Comparison of ENCODE assay signal across 19 mouse cellular contexts in the genomic region with DNA sequence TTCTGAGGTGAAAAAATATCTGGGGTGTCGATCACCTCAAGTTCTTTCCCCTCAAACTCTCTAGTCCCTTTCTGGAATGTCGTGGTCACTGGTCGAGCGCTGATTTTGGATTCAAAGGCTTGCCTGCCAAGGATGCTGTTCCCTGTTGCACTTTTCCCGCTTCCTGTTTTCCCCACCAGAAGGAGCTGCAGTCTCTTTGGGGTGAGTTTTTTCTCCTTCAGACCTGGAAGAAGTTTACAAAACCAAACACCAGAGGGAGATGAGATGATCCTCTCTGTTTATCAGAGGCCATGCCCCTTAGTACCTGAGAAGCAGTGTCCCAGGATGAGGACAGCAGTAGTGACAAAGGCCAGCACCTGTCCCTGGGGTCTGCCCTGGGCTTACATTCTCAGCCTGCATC. TPM values are rescaled to one million over a fixed set of nuclear protein-coding genes. Genes with fewer than 3 reads are reported as not detected.
DNase-seq lines count a peak whose midpoint lies in the region; ATAC-seq and TF ChIP-seq lines count a peak whose summit lies in the region.
"Had no signal": no experiment of that assay in that cellular context is flagged by ENCODE, and none has a peak within 500 bp of the region (broad histone marks: within the 10 kb centered on the region; RNA-seq: fewer than 3 reads in every experiment).

No protein-coding gene starts in this region.

- WGBS in heart, embryonic 12.5 days = 57% methylated on average over 5 of the region's 5 CpGs
- WGBS in heart, embryonic 10.5 days = 64% methylated on average over 5 of the region's 5 CpGs
- WGBS in kidney, embryonic 15.5 days = 71% methylated on average over 5 of the region's 5 CpGs
- WGBS in thymus, adult 2 months = 87% methylated on average over 5 of the region's 5 CpGs

- no peak overlapping the region for H3K9ac ChIP-seq in heart, embryonic 12.5 days
- no peak overlapping the region for H3K9ac ChIP-seq in kidney, embryonic 15.5 days
- H3K9ac ChIP-seq: midbrain, embryonic 12.5 days had no signal

- H3K4me1 ChIP-seq in heart, embryonic 12.5 days (replicated peaks) = peaks cover 3% of the 10 kb centered on the region; the same call in 1 of the 2 replicates
- peaks cover 4% of the 10 kb centered on the region; the same call in 1 of the 2 replicates for H3K4me1 ChIP-seq in heart, embryonic 10.5 days
- no peaks in the 10 kb centered on the region for H3K4me1 ChIP-seq in kidney, embryonic 15.5 days
- H3K4me1 ChIP-seq in thymus, adult 2 months (replicated peaks; ENCODE audit: control insufficient read depth, insufficient read depth, low read length) = peaks cover 44% of the 10 kb centered on the region
- H3K4me1 ChIP-seq: midbrain, embryonic 12.5 days had no signal

- peak overlapping the region; percentile 74 for H3K27ac ChIP-seq in heart, embryonic 12.5 days (ENCODE audit: poor library complexity, severe bottlenecking)
- H3K27ac ChIP-seq in heart, embryonic 10.5 days = no peak overlapping the region
- H3K27ac ChIP-seq in kidney, embryonic 15.5 days = peak overlapping the region; percentile 61; the same call in 1 of the 2 replicates
- H3K27ac ChIP-seq in thymus, adult 2 months (ENCODE audit: control insufficient read depth, insufficient read depth, low read length) = peak overlapping the region; percentile 24; the same call in 1 of the 2 replicates
- H3K27ac ChIP-seq: midbrain, embryonic 12.5 days had no signal

- H3K27me3 ChIP-seq in heart, embryonic 12.5 days (replicated peaks) = no peaks in the 10 kb centered on the region
- no peaks in the 10 kb centered on the region for H3K27me3 ChIP-seq in heart, embryonic 10.5 days (ENCODE audit: insufficient read depth, poor library complexity, severe bottlenecking)
- no peaks in the 10 kb centered on the region for H3K27me3 ChIP-seq in kidney, embryonic 15.5 days
- no peaks in the 10 kb centered on the region for H3K27me3 ChIP-seq in thymus, adult 2 months (ENCODE audit: control insufficient read depth, insufficient read depth, low read length)
- H3K27me3 ChIP-seq: midbrain, embryonic 12.5 days had no signal

- no peak for TF ChIP-seq CTCF in thymus, adult 2 months (IDR thresholded peaks at IDR 0.05; ENCODE audit: borderline replicate concordance, control insufficient read depth, extremely low read depth, insufficient read depth, low read length, poor library complexity)

- no peak overlapping the region for H3K4me3 ChIP-seq in heart, embryonic 12.5 days
- no peak overlapping the region for H3K4me3 ChIP-seq in heart, embryonic 10.5 days
- no peak overlapping the region for H3K4me3 ChIP-seq in kidney, embryonic 15.5 days (replicated peaks)
- no peak overlapping the region for H3K4me3 ChIP-seq in thymus, adult 2 months (ENCODE audit: control insufficient read depth, insufficient read depth, low read length)
- H3K4me3 ChIP-seq: midbrain, embryonic 12.5 days had no signal

- no peaks in the 10 kb centered on the region for H3K9me3 ChIP-seq in heart, embryonic 12.5 days (replicated peaks)
- H3K9me3 ChIP-seq in heart, embryonic 10.5 days = no peaks in the 10 kb centered on the region
- H3K9me3 ChIP-seq in kidney, embryonic 15.5 days (replicated peaks) = no peaks in the 10 kb centered on the region
- H3K9me3 ChIP-seq: midbrain, embryonic 12.5 days had no signal

- no peak for ATAC-seq in heart, embryonic 12.5 days (ENCODE audit: insufficient number of reproducible peaks, low FRiP score)
- no peak for ATAC-seq in kidney, embryonic 15.5 days (replicated peaks; ENCODE audit: low FRiP score)

- no peak for DNase-seq in heart, embryonic 10.5 days (ENCODE audit: low spot score)
- no peak for DNase-seq in kidney, postnatal 36 days
- no peak for DNase-seq in thymus, adult 2 months
- no peak for DNase-seq in thymus, postnatal 36 days
- no peak for DNase-seq in left cerebral cortex, adult 9 months (ENCODE audit: low spot score in 2 of 2)
- DNase-seq: adrenal gland, adult 2 months; cerebellum, adult 2 months; thymus, postnatal 4 days had no signal

- no peak for TF ChIP-seq POLR2A in thymus, adult 2 months (IDR thresholded peaks at IDR 0.05; ENCODE audit: control insufficient read depth, extremely low read depth, insufficient read depth, low read length, poor library complexity)

- H3K36me3 ChIP-seq in heart, embryonic 12.5 days = peaks cover 8% of the 10 kb centered on the region; the same call in 1 of the 2 replicates
- H3K36me3 ChIP-seq in heart, embryonic 10.5 days = no peaks in the 10 kb centered on the region
- no peaks in the 10 kb centered on the region; the same call in 1 of the 2 replicates for H3K36me3 ChIP-seq in kidney, embryonic 15.5 days
- H3K36me3 ChIP-seq in thymus, adult 2 months (ENCODE audit: control insufficient read depth, insufficient read depth, low read length) = peaks cover 44% of the 10 kb centered on the region
- H3K36me3 ChIP-seq: midbrain, embryonic 12.5 days had no signal

- H3K4me2 ChIP-seq in heart, embryonic 12.5 days = no peak overlapping the region
- H3K4me2 ChIP-seq in kidney, embryonic 15.5 days = no peak overlapping the region
- H3K4me2 ChIP-seq: liver, embryonic 11.5 days; midbrain, embryonic 12.5 days had no signal

RNA-seq across cellular contexts. Expression of a gene that starts 5.4 kb away (rescaled TPM):
- 28.7 and 28.8 TPM in 2 replicates for polyA plus RNA-seq in heart, embryonic 12.5 days (2016; fragmentation: Nextera tagmentation; extraction: Ambion mirVana)
- 21.3 and 26.0 TPM in 2 replicates for polyA plus RNA-seq in heart, embryonic 10.5 days (2016; fragmentation: Nextera tagmentation; extraction: Ambion mirVana)
- 50.6 and 51.3 TPM in 2 replicates for polyA plus RNA-seq in kidney, embryonic 15.5 days (2015; fragmentation: Nextera tagmentation; extraction: Ambion mirVana)
- 72.9 and 82.4 TPM in 2 replicates for polyA plus RNA-seq in thymus, adult 2 months (2012; rRNA removed)

RNA-seq across cellular contexts. Expression of a gene that starts 15.8 kb away (rescaled TPM):
- 2.4 and 3.6 TPM in 2 replicates for polyA plus RNA-seq in heart, embryonic 12.5 days (2016; fragmentation: Nextera tagmentation; extraction: Ambion mirVana)
- polyA plus RNA-seq in heart, embryonic 10.5 days (2016; fragmentation: Nextera tagmentation; extraction: Ambion mirVana) = 1.9 and 2.5 TPM in 2 replicates
- polyA plus RNA-seq in kidney, embryonic 15.5 days (2015; fragmentation: Nextera tagmentation; extraction: Ambion mirVana) = 2.7 and 3.3 TPM in 2 replicates
- polyA plus RNA-seq in thymus, adult 2 months (2012; rRNA removed) = 0.36 and 0.88 TPM in 2 replicates
- polyA plus RNA-seq: adrenal gland, adult 2 months; embryonic facial prominence, embryonic 14.5 days; midbrain, embryonic 12.5 days; neural tube, embryonic 11.5 days had no signal

RNA-seq across cellular contexts. Expression of a gene that starts 15.8 kb away (rescaled TPM):
- not detected in 2 replicates for polyA plus RNA-seq in heart, embryonic 12.5 days (2016; fragmentation: Nextera tagmentation; extraction: Ambion mirVana)
- polyA plus RNA-seq in heart, embryonic 10.5 days (2016; fragmentation: Nextera tagmentation; extraction: Ambion mirVana) = not detected in 2 replicates
- polyA plus RNA-seq in kidney, embryonic 15.5 days (2015; fragmentation: Nextera tagmentation; extraction: Ambion mirVana) = not detected in 2 replicates
- polyA plus RNA-seq in thymus, adult 2 months (2012; rRNA removed) = 3.8 and 6.3 TPM in 2 replicates
- polyA plus RNA-seq: adrenal gland, adult 2 months; brain, embryonic 14.5 days; cerebellum, adult 2 months; cortical plate, adult 2 months; embryonic facial prominence, embryonic 14.5 days; forebrain, embryonic 11.5 days; heart, embryonic 14.5 days; liver, embryonic 11.5 days; midbrain, embryonic 12.5 days; neural tube, embryonic 11.5 days; stomach, embryonic 14.5 days had no signal

RNA-seq across cellular contexts. Expression of a gene that starts 18.3 kb away (rescaled TPM):
- 9.9 and 10.7 TPM in 2 replicates for polyA plus RNA-seq in heart, embryonic 12.5 days (2016; fragmentation: Nextera tagmentation; extraction: Ambion mirVana)
- 6.4 and 10.6 TPM in 2 replicates for polyA plus RNA-seq in heart, embryonic 10.5 days (2016; fragmentation: Nextera tagmentation; extraction: Ambion mirVana)
- polyA plus RNA-seq in kidney, embryonic 15.5 days (2015; fragmentation: Nextera tagmentation; extraction: Ambion mirVana) = 69.5 and 72.5 TPM in 2 replicates
- polyA plus RNA-seq in thymus, adult 2 months (2012; rRNA removed) = 43.0 and 64.0 TPM in 2 replicates

RNA-seq across cellular contexts. Expression of a gene that starts 26.7 kb away (rescaled TPM):
- 8.7 and 9.4 TPM in 2 replicates for polyA plus RNA-seq in heart, embryonic 12.5 days (2016; fragmentation: Nextera tagmentation; extraction: Ambion mirVana)
- 7.4 and 8.7 TPM in 2 replicates for polyA plus RNA-seq in heart, embryonic 10.5 days (2016; fragmentation: Nextera tagmentation; extraction: Ambion mirVana)
- 11.7 and 12.6 TPM in 2 replicates for polyA plus RNA-seq in kidney, embryonic 15.5 days (2015; fragmentation: Nextera tagmentation; extraction: Ambion mirVana)
- 42.5 and 49.6 TPM in 2 replicates for polyA plus RNA-seq in thymus, adult 2 months (2012; rRNA removed)
